Mouse (Mus musculus) kidney, embryonic 14.5 days (tissue): ENCODE measurements around the gene Rrp8. TPM values are rescaled to one million over a fixed set of nuclear protein-coding genes. Genes with fewer than 3 reads are reported as not detected.
A peak's percentile ranks its signal among the peaks of the same experiment; 100 is the strongest.

Source experiments
- ATAC-seq: fragments of 200-750 bp; cut with Nextera tagmentation; 2 replicates; pipeline ENCODE4 v1.8.0; 2017; ENCODE audit warnings: moderate number of reproducible peaks, mild to moderate bottlenecking, moderate TSS enrichment, moderate library complexity; ENCODE audit not compliant: low FRiP score, low TSS enrichment
- H3K27ac ChIP-seq: fragments of 300-500 bp; sonication (generic); 2 replicates; pipeline ENCODE4 v1.5.1; 2014; ENCODE audit warnings: low read depth, mild to moderate bottlenecking, low read length, moderate library complexity, mixed read lengths
- H3K27me3 ChIP-seq: fragments of 300-500 bp; sonication (generic); 2 replicates; pipeline ENCODE4 v1.6.1; 2014; ENCODE audit warnings: mild to moderate bottlenecking, low read length; ENCODE audit not compliant: control insufficient read depth, insufficient read depth
- H3K36me3 ChIP-seq: fragments of 300-500 bp; sonication (generic); 2 replicates; pipeline ENCODE4 v1.6.1; 2014; ENCODE audit warnings: low read length, mixed read lengths; ENCODE audit not compliant: control insufficient read depth, insufficient read depth
- H3K4me1 ChIP-seq: fragments of 300-500 bp; sonication (generic); 2 replicates; pipeline ENCODE4 v1.6.1; 2014; ENCODE audit warnings: low read length, mixed read lengths; ENCODE audit not compliant: control insufficient read depth, insufficient read depth
- H3K4me2 ChIP-seq: fragments of 300-500 bp; sonication (generic); replicated peaks from 2 replicates; pipeline ENCODE4 v1.6.1; 2014; ENCODE audit warnings: low read depth, mild to moderate bottlenecking, low read length
- H3K4me3 ChIP-seq: fragments of 300-500 bp; sonication (generic); 2 replicates; pipeline ENCODE4 v1.5.1; 2014; ENCODE audit warnings: mild to moderate bottlenecking, low read length
- H3K9ac ChIP-seq: fragments of 300-500 bp; sonication (generic); 2 replicates; pipeline ENCODE4 v1.6.1; 2014; ENCODE audit warnings: low read depth, mild to moderate bottlenecking, low read length, moderate library complexity
- H3K9me3 ChIP-seq: fragments of 300-500 bp; sonication (generic); 2 replicates; pipeline ENCODE4 v1.6.1; 2016; ENCODE audit warnings: low read length; ENCODE audit not compliant: control insufficient read depth
- WGBS: fragments of 180-500 bp; shearing (Covaris S2); extraction: QIAGEN DNeasy Blood & Tissue Kit; methylation state at CpG from one replicate; pipeline ENCODE4 v1.1.7; 2014; 5-methylcytosine and 5-hydroxymethylcytosine counted together
- polyA plus RNA-seq: library from polyadenylated mRNA; unstranded; fragments of >200 nt; fragmentation: Nextera tagmentation; extraction: Ambion mirVana; gene quantifications from 2 replicates; pipeline ENCODE4 v1.2.1, GENCODE M21; 2014

Rrp8 gene
- polyA plus RNA-seq, 1 experiment from 2014 or later = 46.7 TPM

DNA sequence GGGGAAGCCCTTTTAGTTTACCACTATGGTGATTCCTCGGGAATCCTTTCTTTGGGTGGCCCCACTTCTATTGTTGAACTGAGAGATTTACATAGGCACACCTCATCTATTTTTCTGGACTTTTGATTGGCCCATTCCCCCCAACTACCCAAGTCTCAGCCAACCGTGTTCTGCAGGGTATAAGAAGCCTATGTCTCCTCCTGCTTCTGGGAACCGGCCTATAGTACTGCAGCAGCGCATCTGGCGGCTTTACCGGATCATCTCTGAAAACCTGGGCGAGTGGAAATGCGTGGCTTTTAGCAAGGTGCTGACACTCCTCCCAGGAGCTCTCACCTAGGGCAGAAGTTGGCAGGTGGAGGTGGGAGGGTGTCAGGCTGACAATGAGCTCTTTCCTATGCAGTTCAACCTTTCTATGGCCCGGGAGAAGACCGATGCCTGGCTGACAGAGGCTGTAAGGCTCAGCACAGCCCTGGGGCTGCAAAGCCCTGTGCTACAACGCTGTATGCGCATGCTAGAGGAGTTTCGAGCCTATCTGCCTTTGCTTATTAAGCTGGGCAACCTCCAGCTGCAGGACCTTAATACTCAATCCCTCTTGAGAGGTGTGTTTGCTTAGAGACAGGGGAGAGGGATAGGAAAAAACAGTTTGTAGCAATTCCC is 51.5 kb downstream of the Rrp8 start:
- H3K4me3 ChIP-seq = no peak overlapping the region
- no peak overlapping the region; the same call in 1 of the 2 replicates for H3K4me2 ChIP-seq
- ATAC-seq = peak; percentile 82
- no peaks in the 10 kb centered on the region for H3K27me3 ChIP-seq
- H3K27ac ChIP-seq = no peak overlapping the region
- no peaks in the 10 kb centered on the region for H3K36me3 ChIP-seq
- H3K9ac ChIP-seq = no peak overlapping the region
- H3K9me3 ChIP-seq = no peaks in the 10 kb centered on the region
- no peaks in the 10 kb centered on the region for H3K4me1 ChIP-seq
- 16% methylated on average over 13 of the region's 13 CpGs for WGBS

Other genes with a start within 250 kb of the Rrp8 start
- gene Smpd1, start 183.0 kb downstream of the Rrp8 start, polyA plus RNA-seq = 35.2 and 45.7 TPM in 2 replicates
- 40.1 and 43.0 TPM in 2 replicates for gene Apbb1, start 155.7 kb downstream of the Rrp8 start, polyA plus RNA-seq
- gene Hpx, start 137.2 kb downstream of the Rrp8 start, polyA plus RNA-seq = 0.14 and 0.34 TPM in 2 replicates
- gene Trim3, start 103.8 kb downstream of the Rrp8 start, polyA plus RNA-seq = 18.8 and 25.5 TPM in 2 replicates
- gene Timm10b, start 97.3 kb downstream of the Rrp8 start, polyA plus RNA-seq = 180 and 198 TPM in 2 replicates
- gene Arfip2, start 97.0 kb downstream of the Rrp8 start, polyA plus RNA-seq = 88.2 and 94.8 TPM in 2 replicates
- gene Gm45799, start 96.8 kb downstream of the Rrp8 start, polyA plus RNA-seq = 23.4 and 24.3 TPM in 2 replicates
- 1.3 and 2.0 TPM in 2 replicates for gene Dnhd1, start 86.6 kb downstream of the Rrp8 start, polyA plus RNA-seq
- 249 and 305 TPM in 2 replicates for gene Ilk, start 793 bp downstream of the Rrp8 start, polyA plus RNA-seq
- 180 and 241 TPM in 2 replicates for gene Taf10, start 7.0 kb upstream of the Rrp8 start, polyA plus RNA-seq
- gene Tpp1, start 14.8 kb upstream of the Rrp8 start, polyA plus RNA-seq = 58.0 and 86.4 TPM in 2 replicates
- gene Dchs1, start 50.3 kb upstream of the Rrp8 start, polyA plus RNA-seq = 13.1 and 19.0 TPM in 2 replicates
- 434 and 459 TPM in 2 replicates for gene Mrpl17, start 73.7 kb upstream of the Rrp8 start, polyA plus RNA-seq
- 0.91 and 1.0 TPM in 2 replicates for gene Gm4070, start 216.6 kb upstream of the Rrp8 start, polyA plus RNA-seq